15 mouse cellular contexts compared by ENCODE assay signal in genomic region chr12:26535261-26535890, GRCm38 (mm10).
DNase-seq lines count a peak whose midpoint lies in the region; ATAC-seq lines count a peak whose summit lies in the region.
"Had no signal": no experiment of that assay in that cellular context is flagged by ENCODE, and none has a peak within 500 bp of the region (broad histone marks: within the 10 kb centered on the region; RNA-seq: fewer than 3 reads in every experiment).

No protein-coding gene starts in this region.

- WGBS in neural tube, embryonic 15.5 days: 47% methylated on average over 9 of the region's 9 CpGs
- 81% methylated on average over 9 of the region's 9 CpGs for WGBS in forebrain, embryonic 13.5 days
- WGBS in limb, embryonic 11.5 days: 49% methylated on average over 9 of the region's 9 CpGs
- 65% methylated on average over 9 of the region's 9 CpGs for WGBS in intestine, embryonic 15.5 days

- no peaks in the 10 kb centered on the region for H3K36me3 ChIP-seq in neural tube, embryonic 15.5 days
- H3K36me3 ChIP-seq in forebrain, embryonic 13.5 days (ENCODE audit: poor library complexity, severe bottlenecking): no peaks in the 10 kb centered on the region
- H3K36me3 ChIP-seq in limb, embryonic 11.5 days (ENCODE audit: control insufficient read depth, insufficient read depth, low read length): no peaks in the 10 kb centered on the region
- no peaks in the 10 kb centered on the region for H3K36me3 ChIP-seq in intestine, embryonic 15.5 days
- H3K36me3 ChIP-seq: embryonic facial prominence, embryonic 13.5 days; heart, embryonic 15.5 days had no signal

- peak; percentile 53 for DNase-seq in neural tube, embryonic 10.5 days (ENCODE audit: extremely low spot score, low spot score)
- peak; percentile 41 for DNase-seq in limb, embryonic 11.5 days (ENCODE audit: low spot score)
- DNase-seq in retina, postnatal 1 day: peak; percentile 72
- no peak for DNase-seq in left cerebral cortex, adult 11 months (ENCODE audit: low spot score)
- DNase-seq in ovary, postnatal 14 days (ENCODE audit: low spot score): no peak
- DNase-seq: adrenal gland, postnatal 14 days; kidney, adult 11 months; layer of hippocampus, adult 9-11 months had no signal

- no peak overlapping the region for H3K9ac ChIP-seq in neural tube, embryonic 15.5 days (replicated peaks)
- no peak overlapping the region for H3K9ac ChIP-seq in forebrain, embryonic 13.5 days
- H3K9ac ChIP-seq in limb, embryonic 11.5 days (ENCODE audit: low read length): no peak overlapping the region
- H3K9ac ChIP-seq in intestine, embryonic 15.5 days: no peak overlapping the region
- H3K9ac ChIP-seq: heart, embryonic 15.5 days had no signal

- no peak overlapping the region for H3K4me3 ChIP-seq in neural tube, embryonic 15.5 days (replicated peaks)
- H3K4me3 ChIP-seq in forebrain, embryonic 13.5 days: no peak overlapping the region
- no peak overlapping the region for H3K4me3 ChIP-seq in limb, embryonic 11.5 days (ENCODE audit: low read depth, low read length)
- H3K4me3 ChIP-seq in intestine, embryonic 15.5 days (replicated peaks): no peak overlapping the region
- H3K4me3 ChIP-seq: embryonic facial prominence, embryonic 13.5 days; heart, embryonic 15.5 days had no signal

- ATAC-seq in neural tube, embryonic 15.5 days (ENCODE audit: low FRiP score): no peak
- ATAC-seq in forebrain, embryonic 13.5 days: no peak
- no peak for ATAC-seq in limb, embryonic 11.5 days (ENCODE audit: insufficient number of reproducible peaks, low FRiP score, low TSS enrichment, low read depth)
- ATAC-seq in intestine, embryonic 15.5 days: no peak

- H3K4me2 ChIP-seq in neural tube, embryonic 15.5 days: no peak overlapping the region
- H3K4me2 ChIP-seq in forebrain, embryonic 13.5 days: no peak overlapping the region
- H3K4me2 ChIP-seq in limb, embryonic 11.5 days (ENCODE audit: low read depth, severe bottlenecking): no peak overlapping the region
- no peak overlapping the region for H3K4me2 ChIP-seq in intestine, embryonic 15.5 days (replicated peaks)
- H3K4me2 ChIP-seq: heart, embryonic 15.5 days had no signal

- H3K4me1 ChIP-seq in neural tube, embryonic 15.5 days: peaks cover 26% of the 10 kb centered on the region
- peaks cover 24% of the 10 kb centered on the region for H3K4me1 ChIP-seq in forebrain, embryonic 13.5 days
- peaks cover 13% of the 10 kb centered on the region; the same call in 1 of the 2 replicates for H3K4me1 ChIP-seq in limb, embryonic 11.5 days (ENCODE audit: control insufficient read depth, insufficient read depth, low read length)
- H3K4me1 ChIP-seq in intestine, embryonic 15.5 days (replicated peaks): peaks cover 9% of the 10 kb centered on the region; the same call in 1 of the 2 replicates

- no peak overlapping the region for H3K27ac ChIP-seq in neural tube, embryonic 15.5 days (replicated peaks)
- peak overlapping the region; percentile 92 for H3K27ac ChIP-seq in forebrain, embryonic 13.5 days
- H3K27ac ChIP-seq in limb, embryonic 11.5 days (replicated peaks; ENCODE audit: low read depth, low read length): no peak overlapping the region
- H3K27ac ChIP-seq in intestine, embryonic 15.5 days: no peak overlapping the region
- H3K27ac ChIP-seq: heart, embryonic 15.5 days; macrophage had no signal

- no peaks in the 10 kb centered on the region for H3K9me3 ChIP-seq in neural tube, embryonic 15.5 days (replicated peaks)
- no peaks in the 10 kb centered on the region for H3K9me3 ChIP-seq in forebrain, embryonic 13.5 days (replicated peaks)
- no peaks in the 10 kb centered on the region for H3K9me3 ChIP-seq in limb, embryonic 11.5 days (ENCODE audit: control insufficient read depth, low read length)
- no peaks in the 10 kb centered on the region for H3K9me3 ChIP-seq in intestine, embryonic 15.5 days
- H3K9me3 ChIP-seq: embryonic facial prominence, embryonic 13.5 days; heart, embryonic 15.5 days had no signal

- H3K27me3 ChIP-seq in neural tube, embryonic 15.5 days (replicated peaks): no peaks in the 10 kb centered on the region
- no peaks in the 10 kb centered on the region for H3K27me3 ChIP-seq in forebrain, embryonic 13.5 days
- H3K27me3 ChIP-seq in limb, embryonic 11.5 days (ENCODE audit: control insufficient read depth, insufficient read depth, low read length): no peaks in the 10 kb centered on the region
- H3K27me3 ChIP-seq in intestine, embryonic 15.5 days (replicated peaks): no peaks in the 10 kb centered on the region
- H3K27me3 ChIP-seq: CH12.LX; embryonic facial prominence, embryonic 13.5 days had no signal

Comparison
In these comparisons a context has a peak if more than half of its experiments do, and no peak if none do; other contexts are left out.
1. DNase-seq: peak in neural tube, embryonic 10.5 days (single experiment), limb, embryonic 11.5 days (single experiment) and retina, postnatal 1 day (single experiment); none in left cerebral cortex, adult 11 months (single experiment) and ovary, postnatal 14 days (single experiment).